Mouse (Mus musculus) lung, embryonic 16.5 days (tissue): ENCODE measurements around the gene Thsd4. TPM values are rescaled to one million over a fixed set of nuclear protein-coding genes. Genes with fewer than 3 reads are reported as not detected.

Experiments
- ATAC-seq: fragments of 200-750 bp; cut with Nextera tagmentation; 2 replicates; pipeline ENCODE4 v1.8.0; 2017; ENCODE audit warnings: low read depth, mild to moderate bottlenecking, moderate library complexity
- H3K27ac ChIP-seq: fragments of 300-500 bp; sonication (generic); 2 replicates; pipeline ENCODE4 v1.5.1; 2014; ENCODE audit warnings: mild to moderate bottlenecking, control low read depth, low read length
- H3K27me3 ChIP-seq: fragments of 300-500 bp; sonication (generic); 2 replicates; pipeline ENCODE4 v1.6.1; 2014; ENCODE audit warnings: low read depth, low read length, mixed read lengths; ENCODE audit not compliant: control insufficient read depth, insufficient read depth
- H3K36me3 ChIP-seq: fragments of 300-500 bp; sonication (generic); 2 replicates; pipeline ENCODE4 v1.6.1; 2014; ENCODE audit warnings: low read length; ENCODE audit not compliant: control insufficient read depth, insufficient read depth
- H3K4me1 ChIP-seq: fragments of 300-500 bp; sonication (generic); replicated peaks from 2 replicates; pipeline ENCODE4 v1.6.1; 2014; ENCODE audit warnings: low read length, mixed read lengths; ENCODE audit not compliant: control insufficient read depth, insufficient read depth
- H3K4me2 ChIP-seq: fragments of 300-500 bp; sonication (generic); 2 replicates; pipeline ENCODE4 v1.6.1; 2014; ENCODE audit warnings: low read depth, low read length, control low read depth
- H3K4me3 ChIP-seq: fragments of 300-500 bp; sonication (generic); 2 replicates; pipeline ENCODE4 v1.5.1; 2014; ENCODE audit warnings: mild to moderate bottlenecking, low read length, control low read depth
- H3K9ac ChIP-seq: fragments of 300-500 bp; sonication (generic); 2 replicates; pipeline ENCODE4 v1.6.1; 2014; ENCODE audit warnings: low read length, control low read depth
- H3K9me3 ChIP-seq: fragments of 300-500 bp; sonication (generic); 2 replicates; pipeline ENCODE4 v1.6.1; 2016; ENCODE audit warnings: low read length; ENCODE audit not compliant: control insufficient read depth
- WGBS: fragments of 180-500 bp; shearing (Covaris S2); extraction: QIAGEN DNeasy Blood & Tissue Kit; methylation state at CpG from one replicate; pipeline ENCODE4 v1.1.7; 2014; 5-methylcytosine and 5-hydroxymethylcytosine counted together
- polyA plus RNA-seq: library from polyadenylated mRNA; unstranded; fragments of >200 nt; fragmentation: Nextera tagmentation; extraction: Ambion mirVana; gene quantifications from 2 replicates; pipeline ENCODE4 v1.2.1, GENCODE M21; 2015

Gene Thsd4
- polyA plus RNA-seq, 1 experiment from 2014 or later: 6.4 TPM

DNA sequence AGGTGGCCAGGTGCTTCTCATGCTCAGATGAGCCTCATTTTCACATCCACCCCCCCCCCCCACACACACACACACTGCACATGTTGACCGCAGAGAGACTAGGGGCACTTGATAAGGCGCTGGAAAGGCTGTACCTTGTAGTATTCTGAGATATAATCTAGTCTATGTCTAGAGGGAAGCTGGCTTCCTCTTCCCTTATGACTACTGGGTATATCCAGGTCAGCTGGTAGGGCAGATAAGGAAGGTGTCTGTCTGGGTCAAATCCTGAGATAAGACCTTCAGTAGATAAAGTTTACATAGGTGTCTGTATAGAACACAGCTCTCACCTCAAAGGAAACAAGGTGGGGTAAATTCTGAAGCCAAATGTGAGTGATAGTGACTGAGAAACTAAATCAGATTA is 24.3 kb upstream of the Thsd4 start:
- ATAC-seq: no peak
- no peaks in the 10 kb centered on the region for H3K27me3 ChIP-seq
- H3K9me3 ChIP-seq: no peaks in the 10 kb centered on the region
- peaks cover 8% of the 10 kb centered on the region; the same call in 1 of the 2 replicates for H3K4me1 ChIP-seq
- WGBS: 66% methylated on average over 2 of the region's 2 CpGs
- H3K36me3 ChIP-seq: no peaks in the 10 kb centered on the region
- H3K9ac ChIP-seq: no peak overlapping the region
- H3K4me3 ChIP-seq: no peak overlapping the region
- H3K27ac ChIP-seq: no peak overlapping the region
- no peak overlapping the region for H3K4me2 ChIP-seq

- H3K27me3 ChIP-seq: no peaks in the 10 kb centered on the region
Measured at GRCm38 (mm10) chr9:60545361-60546096, 23.7 kb upstream of the Thsd4 start.

DNA sequence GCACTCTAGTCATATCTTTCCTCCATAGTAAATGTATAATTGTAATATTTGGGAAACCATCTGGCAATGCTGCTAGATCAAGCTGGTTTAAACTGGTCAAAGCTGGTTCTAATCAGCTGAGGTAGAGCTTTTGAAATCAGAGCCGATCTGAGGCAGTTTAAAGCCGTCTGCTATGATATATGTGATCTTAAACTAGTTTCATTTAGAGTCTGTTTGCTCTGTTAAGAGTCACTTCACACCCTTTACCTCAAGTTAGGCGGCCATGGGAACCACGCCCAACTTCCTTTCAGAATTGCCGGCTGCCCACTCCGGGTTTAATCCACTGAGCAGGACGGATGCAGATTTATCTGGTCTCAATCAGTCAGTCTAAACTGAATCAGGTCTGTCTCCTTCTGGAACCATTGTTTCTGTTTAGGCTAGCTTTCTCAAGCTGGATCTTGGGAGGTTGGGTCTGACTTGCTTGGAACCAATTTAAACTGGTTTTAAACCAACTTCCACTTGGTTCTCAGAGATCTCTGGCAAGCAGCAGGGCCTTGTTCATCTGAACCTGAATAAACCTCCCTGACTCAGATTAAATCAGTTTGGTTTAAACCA is 21.7 kb upstream of the Thsd4 start:
- Histone ChIP-seq H3K27me3 (no peaks in the 10 kb centered on the region), H3K9me3 (no peaks in the 10 kb centered on the region), H3K27ac (no peak overlapping the region), H3K4me1 (peaks cover 8% of the 10 kb centered on the region; the same call in 1 of the 2 replicates), H3K36me3 (no peaks in the 10 kb centered on the region), H3K4me3 (no peak overlapping the region), H3K9ac (no peak overlapping the region), H3K4me2 (no peak overlapping the region)
- WGBS: 34% methylated on average over 7 of the region's 7 CpGs
- peak; percentile 54; the same call in 1 of the 2 replicates for ATAC-seq

More at GRCm38 (mm10) chr9:60545361-60546096, 23.7 kb upstream of the Thsd4 start:
- ATAC-seq: peak; percentile 67; the same call in 1 of the 2 replicates
- H3K9ac ChIP-seq: no peak overlapping the region
- H3K9me3 ChIP-seq: no peaks in the 10 kb centered on the region
- no peaks in the 10 kb centered on the region for H3K36me3 ChIP-seq
- 50% methylated on average over 13 of the region's 13 CpGs for WGBS
- H3K4me2 ChIP-seq: no peak overlapping the region
- no peak overlapping the region for H3K4me3 ChIP-seq
- H3K4me1 ChIP-seq: peaks cover 8% of the 10 kb centered on the region; the same call in 1 of the 2 replicates
- 0 out of 2 replicates have a peak overlapping the region, but pooled peaks have one; percentile 8 for H3K27ac ChIP-seq

DNA sequence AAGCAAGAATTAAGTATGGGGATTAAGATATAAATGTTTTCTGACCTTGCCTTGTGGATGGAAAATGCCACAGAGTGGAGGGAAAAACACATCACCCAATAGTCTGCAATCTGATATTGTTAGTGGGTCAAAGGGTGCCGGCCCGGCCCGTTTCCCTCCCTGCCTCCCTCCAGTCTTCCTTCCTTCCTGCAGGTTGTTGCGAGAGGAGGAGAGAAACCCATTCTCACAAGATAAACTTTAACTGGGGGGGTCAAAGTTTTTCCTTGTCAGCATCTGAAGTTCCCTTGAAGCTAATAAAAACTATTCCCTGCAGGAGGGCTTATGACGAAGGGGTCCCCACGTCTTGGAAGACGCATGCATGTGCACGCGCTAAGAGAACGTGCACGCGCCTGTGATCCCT is 8.5 kb upstream of the Thsd4 start:
- H3K9ac ChIP-seq: no peak overlapping the region
- H3K27me3 ChIP-seq: no peaks in the 10 kb centered on the region
- H3K27ac ChIP-seq: no peak overlapping the region
- WGBS: 69% methylated on average over 12 of the region's 12 CpGs
- peaks cover 15% of the 10 kb centered on the region for H3K4me1 ChIP-seq
- no peak for ATAC-seq
- no peak overlapping the region for H3K4me3 ChIP-seq
- no peak overlapping the region for H3K4me2 ChIP-seq
- no peaks in the 10 kb centered on the region for H3K9me3 ChIP-seq
- H3K36me3 ChIP-seq: no peaks in the 10 kb centered on the region

DNA sequence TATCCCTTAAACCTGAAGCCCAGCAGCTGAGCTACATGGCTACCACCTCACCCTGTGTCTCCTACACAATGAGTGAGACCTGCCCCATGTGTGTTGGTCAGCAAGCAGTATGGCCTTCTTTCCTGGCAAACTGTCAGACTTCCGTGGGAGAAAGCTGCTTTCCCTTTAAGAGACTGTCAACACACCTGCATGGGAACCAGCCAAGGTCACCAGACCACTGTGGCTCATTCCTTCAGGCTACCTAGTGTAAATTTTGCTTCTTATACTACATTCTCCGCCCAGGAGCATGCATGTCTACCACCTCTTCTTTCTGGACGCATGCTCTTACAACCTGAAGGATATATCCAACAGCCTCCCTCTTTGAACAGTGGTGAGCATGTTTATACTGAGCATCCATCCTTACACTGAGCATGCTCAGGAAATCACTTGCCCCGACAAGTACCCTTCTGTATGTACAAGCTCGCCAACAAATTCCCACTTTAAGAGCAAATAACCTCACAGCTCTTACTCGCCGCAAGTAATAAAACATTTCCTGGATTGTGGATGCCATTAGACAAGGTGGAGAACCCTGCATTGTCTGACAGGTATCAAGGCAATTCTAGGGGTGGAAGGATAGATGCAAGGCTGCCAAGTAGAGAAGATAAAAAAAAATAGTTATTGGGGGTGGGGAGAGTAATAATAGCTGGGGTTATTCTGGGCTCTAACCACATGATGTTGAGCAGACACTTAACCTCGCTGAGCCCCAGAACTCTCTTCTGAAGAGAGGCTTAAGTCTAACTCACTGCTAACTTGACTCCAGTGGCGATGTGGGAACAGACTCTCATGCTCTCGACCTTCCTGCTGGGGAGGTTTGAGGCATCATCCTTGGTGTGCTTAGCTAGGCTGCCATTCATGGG is 7.8 kb upstream of the Thsd4 start:
- Histone ChIP-seq H3K27me3 (no peaks in the 10 kb centered on the region), H3K4me2 (no peak overlapping the region), H3K27ac (no peak overlapping the region), H3K9ac (no peak overlapping the region), H3K4me1 (peaks cover 15% of the 10 kb centered on the region), H3K4me3 (no peak overlapping the region), H3K36me3 (no peaks in the 10 kb centered on the region), H3K9me3 (no peaks in the 10 kb centered on the region)
- peak; percentile 54; the same call in 1 of the 2 replicates for ATAC-seq
- WGBS: 56% methylated on average over 10 of the region's 10 CpGs

DNA sequence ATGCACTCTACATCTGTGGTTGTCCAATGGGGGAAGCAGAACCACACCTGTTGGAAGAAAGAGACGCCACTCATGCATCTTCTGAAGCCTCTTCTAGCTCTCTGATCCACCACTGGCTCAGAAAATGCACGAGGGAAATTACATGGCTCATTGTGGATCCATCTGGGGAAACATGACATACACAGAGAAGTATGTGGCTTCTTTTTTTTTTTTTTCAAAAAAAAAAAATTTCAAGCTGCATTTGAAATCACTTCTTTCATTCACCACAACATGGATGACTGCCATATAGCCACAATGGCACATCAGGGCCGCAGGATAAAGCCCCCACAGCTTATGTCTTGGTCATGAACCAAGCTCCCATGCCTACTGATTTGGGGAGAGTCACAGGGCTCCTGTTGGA is 6.4 kb upstream of the Thsd4 start:
- Histone ChIP-seq H3K36me3 (no peaks in the 10 kb centered on the region), H3K4me1 (peaks cover 15% of the 10 kb centered on the region), H3K27me3 (no peaks in the 10 kb centered on the region), H3K4me2 (no peak overlapping the region), H3K4me3 (no peak overlapping the region), H3K9ac (no peak overlapping the region), H3K27ac (no peak overlapping the region), H3K9me3 (no peaks in the 10 kb centered on the region)
- no peak for ATAC-seq
- WGBS: 63% methylated on average over 3 of the region's 3 CpGs

- no peak overlapping the region for H3K4me3 ChIP-seq
- no peak overlapping the region for H3K9ac ChIP-seq
- no peaks in the 10 kb centered on the region for H3K9me3 ChIP-seq
- no peak overlapping the region for H3K27ac ChIP-seq
- no peaks in the 10 kb centered on the region for H3K27me3 ChIP-seq
- H3K4me2 ChIP-seq: no peak overlapping the region
- ATAC-seq: no peak
- no peaks in the 10 kb centered on the region for H3K36me3 ChIP-seq
- 79% methylated on average over 2 of the region's 2 CpGs for WGBS
- H3K4me1 ChIP-seq: peaks cover 15% of the 10 kb centered on the region
Measured at GRCm38 (mm10) chr9:60527836-60528235, 6.0 kb upstream of the Thsd4 start.

- Histone ChIP-seq H3K4me3 (no peak overlapping the region), H3K27ac (peak overlapping the region; percentile 18; the same call in 1 of the 2 replicates), H3K9ac (no peak overlapping the region), H3K27me3 (no peaks in the 10 kb centered on the region), H3K4me2 (no peak overlapping the region), H3K36me3 (no peaks in the 10 kb centered on the region), H3K4me1 (peaks cover 16% of the 10 kb centered on the region), H3K9me3 (no peaks in the 10 kb centered on the region)
- WGBS: 34% methylated on average over 5 of the region's 5 CpGs
- no peak for ATAC-seq
Measured at GRCm38 (mm10) chr9:60527051-60527450, 5.2 kb upstream of the Thsd4 start.

GRCm38 (mm10) chr9:60526195-60526594 is 4.3 kb upstream of the Thsd4 start:
- Histone ChIP-seq H3K4me3 (no peak overlapping the region), H3K9ac (no peak overlapping the region), H3K4me1 (peaks cover 19% of the 10 kb centered on the region), H3K36me3 (no peaks in the 10 kb centered on the region), H3K9me3 (no peaks in the 10 kb centered on the region), H3K27me3 (peaks cover 2% of the 10 kb centered on the region), H3K4me2 (no peak overlapping the region), H3K27ac (no peak overlapping the region)
- no peak for ATAC-seq
- WGBS: 24% methylated on average over 5 of the region's 5 CpGs
